Mouse (Mus musculus): ENCODE measurements around the gene Gm12184. TPM values are rescaled to one million over a fixed set of nuclear protein-coding genes. Genes with fewer than 3 reads are reported as not detected.

Gene Gm12184
- 6.0 TPM for polyA plus RNA-seq (2017; shearing (Covaris generic))

GRCm38 (mm10) chr11:48825979-48826751, at the start of gene Gm12184, which contains the start of gene Trim7:
Gene Gm12184 (minus strand): TSS chr11:48826655.
Gene Trim7 (plus strand): TSS chr11:48826140.

GRCm38 (mm10) chr11:48871201-48871772, 44.8 kb upstream of the Gm12184 start, which contains the start of gene Irgm1:
Gene Irgm1 (minus strand): TSS chr11:48871683.

GRCm38 (mm10) chr11:48816800-48817665, 9.4 kb downstream of the Gm12184 start, which contains the start of gene Trim41:
Gene Trim41 (minus strand): TSS chr11:48817353.

GRCm38 (mm10) chr11:48799921-48800701, 26.3 kb downstream of the Gm12184 start, which contains the start of gene Rack1:
Gene Rack1 (plus strand): TSS chr11:48800332.

Other genes with a start within 250 kb of the Gm12184 start
- 572 TPM for gene Rack1, start 26.3 kb downstream of the Gm12184 start, polyA plus RNA-seq (2017; shearing (Covaris generic))
- 1.3 TPM for gene Trim41, start 9.3 kb downstream of the Gm12184 start, polyA plus RNA-seq (2017; shearing (Covaris generic))
- gene Trim7, start 515 bp downstream of the Gm12184 start, polyA plus RNA-seq (2017; shearing (Covaris generic)) = 1.2 TPM
- gene Irgm1, start 45.0 kb upstream of the Gm12184 start, polyA plus RNA-seq (2017; shearing (Covaris generic)) = 128 TPM
- gene Gm5431, start 75.6 kb upstream of the Gm12184 start, polyA plus RNA-seq (2017; shearing (Covaris generic)) = 1.3 TPM
- gene Psme2b, start 119.5 kb upstream of the Gm12184 start, polyA plus RNA-seq (2017; shearing (Covaris generic)) = 224 TPM
- gene Olfr56, start 152.2 kb upstream of the Gm12184 start, polyA plus RNA-seq (2017; shearing (Covaris generic)) = 1.0 TPM
- 215 TPM for gene 9930111J21Rik1, start 152.7 kb upstream of the Gm12184 start, polyA plus RNA-seq (2017; shearing (Covaris generic))
- 5.1 TPM for gene Gm12185, start 165.6 kb upstream of the Gm12184 start, polyA plus RNA-seq (2017; shearing (Covaris generic))
- 197 TPM for gene Tgtp1, start 167.5 kb upstream of the Gm12184 start, polyA plus RNA-seq (2017; shearing (Covaris generic))
- 116 TPM for gene 9930111J21Rik2, start 224.6 kb upstream of the Gm12184 start, polyA plus RNA-seq (2017; shearing (Covaris generic))
- 249 TPM for gene Tgtp2, start 237.6 kb upstream of the Gm12184 start, polyA plus RNA-seq (2017; shearing (Covaris generic))
- 436 TPM for gene Ifi47, start 249.9 kb upstream of the Gm12184 start, polyA plus RNA-seq (2017; shearing (Covaris generic))

Measured in CD4-positive, CD25-positive, alpha-beta regulatory T cell (primary cell).